Comparison of ENCODE assay signal across 8 mouse cellular contexts in genomic region chr16:13447284-13448050, GRCm38 (mm10).
DNase-seq lines count a peak whose midpoint lies in the region; ATAC-seq and TF ChIP-seq lines count a peak whose summit lies in the region.

No protein-coding gene starts in this region.

- peaks cover 6% of the 10 kb centered on the region; the same call in 1 of the 2 replicates for H3K4me1 ChIP-seq in embryonic facial prominence, embryonic 12.5 days
- H3K4me1 ChIP-seq in kidney, embryonic 14.5 days (ENCODE audit: control insufficient read depth, insufficient read depth, low read length): no peaks in the 10 kb centered on the region
- H3K4me1 ChIP-seq in liver, postnatal 0 days (ENCODE audit: insufficient read depth): 0 out of 2 replicates have a peak, but pooled peaks cover 4% of the 10 kb centered on the region

- no peaks in the 10 kb centered on the region for H3K79me2 ChIP-seq in C2C12 (ENCODE audit: control insufficient read depth, insufficient read depth)

- no peak for TF ChIP-seq EP300 in liver, postnatal 0 days (IDR thresholded peaks at IDR 0.05; ENCODE audit: low read depth)

- peak overlapping the region; percentile 81 for H3K9ac ChIP-seq in embryonic facial prominence, embryonic 12.5 days
- H3K9ac ChIP-seq in kidney, embryonic 14.5 days (ENCODE audit: low read depth, low read length): peak overlapping the region; percentile 66
- H3K9ac ChIP-seq in liver, postnatal 0 days (replicated peaks): peak overlapping the region; percentile 65

- WGBS in embryonic facial prominence, embryonic 12.5 days: 0% methylated on average over 25 of the region's 43 CpGs
- whole genome bisulfite sequencing in kidney, embryonic 14.5 days: 0% methylated on average over 43 of the region's 43 CpGs
- WGBS in liver, postnatal 0 days (ENCODE audit: insufficient replicate concordance): 1% methylated on average over 22 of the region's 43 CpGs

- peak; percentile 57 for ATAC-seq in embryonic facial prominence, embryonic 12.5 days (ENCODE audit: insufficient number of reproducible peaks, insufficient read depth, low FRiP score, low TSS enrichment)
- peak; percentile 74 for ATAC-seq in kidney, embryonic 14.5 days (ENCODE audit: low FRiP score, low TSS enrichment)
- ATAC-seq in liver, postnatal 0 days: peak; percentile 81

- no peak for TF ChIP-seq CTCF in C2C12 (IDR thresholded peaks at IDR 0.05; ENCODE audit: control insufficient read depth, insufficient read depth, insufficient read length)
- TF ChIP-seq CTCF in liver, postnatal 0 days (IDR thresholded peaks at IDR 0.05; ENCODE audit: low read depth): no peak

- peak overlapping the region; percentile 99 for H3K4me2 ChIP-seq in embryonic facial prominence, embryonic 12.5 days (replicated peaks)
- H3K4me2 ChIP-seq in kidney, embryonic 14.5 days (replicated peaks; ENCODE audit: low read depth, low read length): peak overlapping the region; percentile 99
- H3K4me2 ChIP-seq in liver, postnatal 0 days (ENCODE audit: low read depth, low read length): peak overlapping the region; percentile 94

- H3K27ac ChIP-seq in embryonic facial prominence, embryonic 12.5 days: no peak overlapping the region
- no peak overlapping the region for H3K27ac ChIP-seq in kidney, embryonic 14.5 days (ENCODE audit: low read depth, low read length)
- H3K27ac ChIP-seq in liver, postnatal 0 days (ENCODE audit: low read depth): no peak overlapping the region

- H3K4me3 ChIP-seq in C2C12 (ENCODE audit: insufficient read depth, poor library complexity, severe bottlenecking): peak overlapping the region; percentile 31
- H3K4me3 ChIP-seq in embryonic facial prominence, embryonic 12.5 days: peak overlapping the region; percentile 82
- peak overlapping the region; percentile 75 for H3K4me3 ChIP-seq in kidney, embryonic 14.5 days (ENCODE audit: low read length)
- peak overlapping the region; percentile 67 for H3K4me3 ChIP-seq in liver, postnatal 0 days (ENCODE audit: low read depth, low read length)

- H3K36me3 ChIP-seq in C2C12 (ENCODE audit: control insufficient read depth, insufficient read depth): no peaks in the 10 kb centered on the region
- no peaks in the 10 kb centered on the region for H3K36me3 ChIP-seq in embryonic facial prominence, embryonic 12.5 days
- no peaks in the 10 kb centered on the region for H3K36me3 ChIP-seq in kidney, embryonic 14.5 days (ENCODE audit: control insufficient read depth, insufficient read depth, low read length)
- H3K36me3 ChIP-seq in liver, postnatal 0 days (replicated peaks; ENCODE audit: insufficient read depth, low read length): no peaks in the 10 kb centered on the region

- H3K79me3 ChIP-seq in C2C12 (ENCODE audit: low read depth): no peaks in the 10 kb centered on the region

- peak; percentile 43 for DNase-seq in ZHBTc4 (ENCODE audit: low read depth, low spot score)
- peak; percentile 21 for DNase-seq in heart, adult 8-10 months (ENCODE audit: low spot score)
- DNase-seq in liver, postnatal 0 days: peak; percentile 60
- peak; percentile 41 for DNase-seq in ovary, postnatal 10 days (ENCODE audit: low spot score)
- no peak for DNase-seq in T-cell, adult 2 months (ENCODE audit: low spot score)

- peak overlapping the region; percentile 64 for H3ac ChIP-seq in C2C12 (ENCODE audit: control insufficient read depth, insufficient read length, low read depth)

- H3K9me3 ChIP-seq in embryonic facial prominence, embryonic 12.5 days: no peaks in the 10 kb centered on the region
- H3K9me3 ChIP-seq in kidney, embryonic 14.5 days (ENCODE audit: control insufficient read depth, low read length): no peaks in the 10 kb centered on the region
- H3K9me3 ChIP-seq in liver, postnatal 0 days (ENCODE audit: low read length): no peaks in the 10 kb centered on the region

- H3K27me3 ChIP-seq in C2C12 (ENCODE audit: control insufficient read depth, insufficient read depth, insufficient read length): no peaks in the 10 kb centered on the region
- H3K27me3 ChIP-seq in embryonic facial prominence, embryonic 12.5 days: peaks cover 45% of the 10 kb centered on the region
- H3K27me3 ChIP-seq in kidney, embryonic 14.5 days (ENCODE audit: control insufficient read depth, insufficient read depth, low read length): peaks cover 18% of the 10 kb centered on the region
- peaks cover 16% of the 10 kb centered on the region for H3K27me3 ChIP-seq in liver, postnatal 0 days (ENCODE audit: insufficient read depth, low read length)

TF ChIP-seq in C2C12, 6 proteins besides CTCF, POLR2A, EP300 and RAD21:
- no peak for TF ChIP-seq FOSL1 (IDR thresholded peaks at IDR 0.05; ENCODE audit: insufficient read depth, low read length, poor library complexity, severe bottlenecking)
- TF ChIP-seq MYOD1 (IDR thresholded peaks at IDR 0.05; ENCODE audit: control insufficient read depth, insufficient read length, low read depth): no peak
- no peak for TF ChIP-seq MAX (IDR thresholded peaks at IDR 0.05)
- TF ChIP-seq MYOG (IDR thresholded peaks at IDR 0.05; ENCODE audit: control insufficient read depth, extremely low read depth, insufficient read length): no peak
- TF ChIP-seq CEBPB (IDR thresholded peaks at IDR 0.05; ENCODE audit: low read depth): no peak
- TF ChIP-seq USF1 (IDR thresholded peaks at IDR 0.05; ENCODE audit: low read depth): no peak

Comparison
In these comparisons a context has a peak if more than half of its experiments do, and no peak if none do; other contexts are left out.
1. H3K4me3 ChIP-seq: peak in every context shown above with its lines; median percentile 82 in embryonic facial prominence, embryonic 12.5 days; 75 in kidney, embryonic 14.5 days; 67 in liver, postnatal 0 days; 31 in C2C12.